Mouse (Mus musculus): ENCODE results near the gene Tmem110. TPM values are rescaled to one million over a fixed set of nuclear protein-coding genes. Genes with fewer than 3 reads are reported as not detected.

The Tmem110 gene
- polyA plus RNA-seq, 1 experiment from 2014 or later = 38.7 TPM

- H3K9me3 ChIP-seq (ENCODE audit: control insufficient read depth, low read length) = no peaks in the 10 kb centered on the region
- no peaks in the 10 kb centered on the region for H3K27me3 ChIP-seq (ENCODE audit: control insufficient read depth, insufficient read depth, low read length)
- H3K9ac ChIP-seq (ENCODE audit: low read length) = peak overlapping the region; percentile 89
- peak overlapping the region; percentile 84 for H3K4me3 ChIP-seq (ENCODE audit: low read depth, low read length)
- DNase-seq (ENCODE audit: low spot score) (peak; percentile 35), ATAC-seq (ENCODE audit: insufficient number of reproducible peaks, low FRiP score, low TSS enrichment, low read depth) (0 out of 2 replicates have a peak, but pooled peaks have one; percentile 16)
- peaks cover 15% of the 10 kb centered on the region for H3K4me1 ChIP-seq (ENCODE audit: control insufficient read depth, insufficient read depth, low read length)
- no peaks in the 10 kb centered on the region for H3K36me3 ChIP-seq (ENCODE audit: control insufficient read depth, insufficient read depth, low read length)
- peak overlapping the region; percentile 85 for H3K4me2 ChIP-seq (ENCODE audit: low read depth, severe bottlenecking)
- no peak overlapping the region; the same call in 1 of the 2 replicates for H3K27ac ChIP-seq (replicated peaks; ENCODE audit: low read depth, low read length)
- WGBS = 21% methylated on average over 17 of the region's 17 CpGs
Observed at GRCm38 (mm10) chr14:30826174-30827140, 1.1 kb downstream of the Tmem110 start.

- ATAC-seq (ENCODE audit: insufficient number of reproducible peaks, low FRiP score, low TSS enrichment, low read depth) = no peak
- Histone ChIP-seq H3K4me2 (ENCODE audit: low read depth, severe bottlenecking) (no peak overlapping the region), H3K27ac (replicated peaks; ENCODE audit: low read depth, low read length) (no peak overlapping the region), H3K27me3 (ENCODE audit: control insufficient read depth, insufficient read depth, low read length) (no peaks in the 10 kb centered on the region), H3K4me1 (ENCODE audit: control insufficient read depth, insufficient read depth, low read length) (peaks cover 15% of the 10 kb centered on the region), H3K9me3 (ENCODE audit: control insufficient read depth, low read length) (no peaks in the 10 kb centered on the region), H3K9ac (ENCODE audit: low read length) (no peak overlapping the region), H3K36me3 (ENCODE audit: control insufficient read depth, insufficient read depth, low read length) (no peaks in the 10 kb centered on the region), H3K4me3 (ENCODE audit: low read depth, low read length) (no peak overlapping the region)
- 90% methylated on average over 4 of the region's 4 CpGs for WGBS
- no peak for DNase-seq (ENCODE audit: low spot score)
Observed at GRCm38 (mm10) chr14:30827480-30827879, 2.1 kb downstream of the Tmem110 start.

- H3K27ac ChIP-seq (replicated peaks; ENCODE audit: low read depth, low read length) = no peak overlapping the region
- ATAC-seq (ENCODE audit: insufficient number of reproducible peaks, low FRiP score, low TSS enrichment, low read depth) (no peak), DNase-seq (ENCODE audit: low spot score) (no peak)
- H3K4me1 ChIP-seq (ENCODE audit: control insufficient read depth, insufficient read depth, low read length) = peaks cover 15% of the 10 kb centered on the region
- H3K36me3 ChIP-seq (ENCODE audit: control insufficient read depth, insufficient read depth, low read length) = no peaks in the 10 kb centered on the region
- no peak overlapping the region for H3K4me3 ChIP-seq (ENCODE audit: low read depth, low read length)
- H3K4me2 ChIP-seq (ENCODE audit: low read depth, severe bottlenecking) = no peak overlapping the region
- no peaks in the 10 kb centered on the region for H3K9me3 ChIP-seq (ENCODE audit: control insufficient read depth, low read length)
- H3K27me3 ChIP-seq (ENCODE audit: control insufficient read depth, insufficient read depth, low read length) = no peaks in the 10 kb centered on the region
- H3K9ac ChIP-seq (ENCODE audit: low read length) = no peak overlapping the region
- WGBS = 91% methylated on average over 4 of the region's 4 CpGs
Observed at GRCm38 (mm10) chr14:30828077-30828476, 2.7 kb downstream of the Tmem110 start.

- no peak overlapping the region for H3K4me3 ChIP-seq (ENCODE audit: low read depth, low read length)
- H3K36me3 ChIP-seq (ENCODE audit: control insufficient read depth, insufficient read depth, low read length) = no peaks in the 10 kb centered on the region
- H3K9me3 ChIP-seq (ENCODE audit: control insufficient read depth, low read length) = no peaks in the 10 kb centered on the region
- 80% methylated on average over 11 of the region's 11 CpGs for WGBS
- no peak overlapping the region for H3K9ac ChIP-seq (ENCODE audit: low read length)
- DNase-seq (ENCODE audit: low spot score) (no peak), ATAC-seq (ENCODE audit: insufficient number of reproducible peaks, low FRiP score, low TSS enrichment, low read depth) (no peak)
- H3K27ac ChIP-seq (replicated peaks; ENCODE audit: low read depth, low read length) = no peak overlapping the region
- H3K4me2 ChIP-seq (ENCODE audit: low read depth, severe bottlenecking) = no peak overlapping the region
- H3K4me1 ChIP-seq (ENCODE audit: control insufficient read depth, insufficient read depth, low read length) = peaks cover 15% of the 10 kb centered on the region
- H3K27me3 ChIP-seq (ENCODE audit: control insufficient read depth, insufficient read depth, low read length) = no peaks in the 10 kb centered on the region
Observed at GRCm38 (mm10) chr14:30828635-30829460, 3.5 kb downstream of the Tmem110 start.

- H3K27ac ChIP-seq (replicated peaks; ENCODE audit: low read depth, low read length) = no peak overlapping the region
- no peak overlapping the region for H3K4me2 ChIP-seq (ENCODE audit: low read depth, severe bottlenecking)
- H3K4me3 ChIP-seq (ENCODE audit: low read depth, low read length) = no peak overlapping the region
- H3K36me3 ChIP-seq (ENCODE audit: control insufficient read depth, insufficient read depth, low read length) = no peaks in the 10 kb centered on the region
- no peaks in the 10 kb centered on the region for H3K4me1 ChIP-seq (ENCODE audit: control insufficient read depth, insufficient read depth, low read length)
- no peak overlapping the region for H3K9ac ChIP-seq (ENCODE audit: low read length)
- ATAC-seq (ENCODE audit: insufficient number of reproducible peaks, low FRiP score, low TSS enrichment, low read depth) (no peak), DNase-seq (ENCODE audit: low spot score) (no peak)
- WGBS = 90% methylated on average over 14 of the region's 14 CpGs
- H3K27me3 ChIP-seq (ENCODE audit: control insufficient read depth, insufficient read depth, low read length) = no peaks in the 10 kb centered on the region
- no peaks in the 10 kb centered on the region for H3K9me3 ChIP-seq (ENCODE audit: control insufficient read depth, low read length)
Observed at GRCm38 (mm10) chr14:30837416-30837996, 12.1 kb downstream of the Tmem110 start.

- ATAC-seq (ENCODE audit: insufficient number of reproducible peaks, low FRiP score, low TSS enrichment, low read depth) (no peak), DNase-seq (ENCODE audit: low spot score) (no peak)
- 95% methylated on average over 3 of the region's 3 CpGs for WGBS
- Histone ChIP-seq H3K4me1 (ENCODE audit: control insufficient read depth, insufficient read depth, low read length) (no peaks in the 10 kb centered on the region), H3K27ac (replicated peaks; ENCODE audit: low read depth, low read length) (no peak overlapping the region), H3K27me3 (ENCODE audit: control insufficient read depth, insufficient read depth, low read length) (no peaks in the 10 kb centered on the region), H3K9ac (ENCODE audit: low read length) (no peak overlapping the region), H3K9me3 (ENCODE audit: control insufficient read depth, low read length) (no peaks in the 10 kb centered on the region), H3K4me2 (ENCODE audit: low read depth, severe bottlenecking) (no peak overlapping the region), H3K36me3 (ENCODE audit: control insufficient read depth, insufficient read depth, low read length) (no peaks in the 10 kb centered on the region), H3K4me3 (ENCODE audit: low read depth, low read length) (no peak overlapping the region)
Observed at GRCm38 (mm10) chr14:30843701-30844100, 18.3 kb downstream of the Tmem110 start.

GRCm38 (mm10) chr14:30850504-30850903, 25.1 kb downstream of the Tmem110 start:
- no peak overlapping the region for H3K4me3 ChIP-seq (ENCODE audit: low read depth, low read length)
- no peak for ATAC-seq (ENCODE audit: insufficient number of reproducible peaks, low FRiP score, low TSS enrichment, low read depth)
- no peak overlapping the region for H3K9ac ChIP-seq (ENCODE audit: low read length)
- no peaks in the 10 kb centered on the region for H3K9me3 ChIP-seq (ENCODE audit: control insufficient read depth, low read length)
- DNase-seq (ENCODE audit: low spot score) = no peak
- no peaks in the 10 kb centered on the region for H3K27me3 ChIP-seq (ENCODE audit: control insufficient read depth, insufficient read depth, low read length)
- H3K4me1 ChIP-seq (ENCODE audit: control insufficient read depth, insufficient read depth, low read length) = no peaks in the 10 kb centered on the region
- H3K4me2 ChIP-seq (ENCODE audit: low read depth, severe bottlenecking) = no peak overlapping the region
- H3K36me3 ChIP-seq (ENCODE audit: control insufficient read depth, insufficient read depth, low read length) = no peaks in the 10 kb centered on the region; the same call in 1 of the 2 replicates
- no peak overlapping the region for H3K27ac ChIP-seq (replicated peaks; ENCODE audit: low read depth, low read length)
- 95% methylated on average over 5 of the region's 5 CpGs for WGBS

GRCm38 (mm10) chr14:30852325-30852724, 26.9 kb downstream of the Tmem110 start:
- no peak for ATAC-seq (ENCODE audit: insufficient number of reproducible peaks, low FRiP score, low TSS enrichment, low read depth)
- no peak overlapping the region for H3K27ac ChIP-seq (replicated peaks; ENCODE audit: low read depth, low read length)
- WGBS = 92% methylated on average over 5 of the region's 5 CpGs
- H3K4me2 ChIP-seq (ENCODE audit: low read depth, severe bottlenecking) = no peak overlapping the region
- H3K9ac ChIP-seq (ENCODE audit: low read length) = no peak overlapping the region
- H3K4me1 ChIP-seq (ENCODE audit: control insufficient read depth, insufficient read depth, low read length) = no peaks in the 10 kb centered on the region
- H3K27me3 ChIP-seq (ENCODE audit: control insufficient read depth, insufficient read depth, low read length) = no peaks in the 10 kb centered on the region
- H3K36me3 ChIP-seq (ENCODE audit: control insufficient read depth, insufficient read depth, low read length) = no peaks in the 10 kb centered on the region; the same call in 1 of the 2 replicates
- no peaks in the 10 kb centered on the region for H3K9me3 ChIP-seq (ENCODE audit: control insufficient read depth, low read length)
- DNase-seq (ENCODE audit: low spot score) = no peak
- H3K4me3 ChIP-seq (ENCODE audit: low read depth, low read length) = no peak overlapping the region
